Mouse (Mus musculus) v-Abl transformed pro-B cells (cell line): ENCODE measurements around the gene Gm10337.

Source experiments
- in situ Hi-C, 2 experiments: fragments of 400-800 bp; cut with MboI; formaldehyde crosslinking; loops; one replicate each; pipeline ENCODE4 v1.15.1; 2025; ENCODE audit not compliant: unreplicated experiment in 2 of 2

The Gm10337 gene

DNA sequence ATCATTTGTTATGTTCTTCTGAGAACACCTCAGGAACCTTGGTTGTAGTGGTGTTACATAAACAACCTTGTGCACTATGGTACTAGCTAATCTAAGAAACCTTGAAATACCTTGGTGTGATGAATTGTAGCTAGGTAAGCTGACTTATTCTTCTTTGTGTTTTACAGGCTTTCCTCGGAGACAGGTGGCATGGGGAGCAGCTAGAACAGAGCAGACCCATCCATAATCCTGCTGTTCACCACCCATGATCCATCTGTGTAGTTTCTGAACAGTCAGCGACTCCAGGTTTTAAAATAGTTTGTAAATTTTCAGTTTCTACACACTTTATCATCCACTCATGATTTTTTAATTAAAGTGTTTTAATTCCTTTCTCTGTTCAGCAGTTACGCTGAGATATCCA lies 5.2 kb upstream of the Gm10337 start:
- in situ Hi-C loops = no loop called here

- in situ Hi-C loops = no loop called here
These were observed 4.2 kb upstream of the Gm10337 start for GRCm38 (mm10) chr15:102499370-102499769.

DNA sequence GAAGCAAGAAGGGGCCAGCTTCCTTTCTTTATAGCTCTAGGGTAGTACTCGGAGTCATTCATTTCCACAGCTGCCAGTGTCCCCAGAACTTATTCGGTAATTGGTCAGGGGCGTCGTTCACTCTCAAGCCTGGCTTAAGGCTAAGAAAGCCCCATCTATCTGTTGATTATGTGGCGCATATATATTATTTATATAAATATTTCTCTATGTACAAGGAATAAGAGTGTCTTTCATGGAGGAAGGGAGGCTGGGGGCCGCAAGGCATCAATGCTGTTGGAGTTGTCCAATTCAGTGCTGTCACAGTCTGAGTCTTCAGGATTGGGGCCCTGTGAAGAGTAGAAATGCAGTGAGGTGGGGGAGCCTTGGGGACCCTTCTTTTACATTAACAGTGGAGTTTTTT lies 3.7 kb upstream of the Gm10337 start:
- in situ Hi-C loops = no loop called here

GRCm38 (mm10) chr15:102500479-102500878 lies 3.0 kb upstream of the Gm10337 start:
- in situ Hi-C loops = no loop called here

- in situ Hi-C loops = no loop called here
These were observed 2.3 kb upstream of the Gm10337 start for GRCm38 (mm10) chr15:102501084-102501814.

- in situ Hi-C loops = no loop called here
These were observed 1.2 kb upstream of the Gm10337 start for GRCm38 (mm10) chr15:102502254-102502840.

- in situ Hi-C loops = no loop called here
These were observed 631 bp downstream of the Gm10337 start for GRCm38 (mm10) chr15:102503924-102504782.

GRCm38 (mm10) chr15:102505073-102505769 lies 1.7 kb downstream of the Gm10337 start:
- in situ Hi-C loops = no loop called here

- in situ Hi-C loops = no loop called here
These were observed 2.4 kb downstream of the Gm10337 start for GRCm38 (mm10) chr15:102505770-102506463.

- in situ Hi-C loops = no loop called here
These were observed 2.9 kb downstream of the Gm10337 start for GRCm38 (mm10) chr15:102506464-102506830.

DNA sequence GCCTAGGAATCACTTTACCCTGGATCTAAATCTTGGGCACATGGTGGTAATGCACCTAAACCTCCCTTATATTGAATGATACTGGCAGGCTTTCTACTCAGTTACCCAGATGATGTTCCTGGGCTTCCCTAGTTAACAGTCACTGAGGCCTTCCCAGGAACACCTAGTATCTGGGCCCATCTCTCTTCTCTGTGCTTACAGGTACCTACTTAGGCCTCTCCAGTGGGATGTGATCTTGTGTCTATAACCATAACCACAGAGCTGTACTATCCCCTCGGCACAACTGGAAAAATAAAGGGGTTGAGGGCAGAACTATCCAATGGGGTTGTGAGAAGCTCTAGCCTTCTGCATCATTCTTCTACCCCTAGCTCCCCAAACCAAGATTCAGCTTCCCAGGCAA lies 3.3 kb downstream of the Gm10337 start:
- in situ Hi-C loops = no loop called here

- in situ Hi-C loops = no loop called here
These were observed 4.0 kb downstream of the Gm10337 start for GRCm38 (mm10) chr15:102507561-102507960.

DNA sequence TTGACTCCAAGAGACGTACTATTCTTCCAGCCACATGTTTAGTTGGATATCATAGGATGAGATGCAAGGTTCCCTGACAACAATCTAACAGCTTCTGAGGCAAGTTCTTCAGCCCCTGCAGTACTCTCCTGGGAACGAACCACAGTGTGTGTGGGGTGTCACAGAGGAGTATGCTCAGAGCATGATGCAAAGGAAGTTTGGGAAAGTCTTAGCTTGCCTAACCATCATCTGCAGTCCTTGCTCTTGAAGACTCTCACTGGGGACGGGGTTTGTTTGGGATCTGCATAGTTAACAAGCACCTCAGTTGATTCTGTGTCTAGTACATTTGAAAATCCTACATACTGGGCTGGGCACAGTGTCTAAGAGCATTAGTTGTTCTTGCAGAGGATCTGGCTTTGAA lies 4.8 kb downstream of the Gm10337 start:
- in situ Hi-C loops = no loop called here

DNA sequence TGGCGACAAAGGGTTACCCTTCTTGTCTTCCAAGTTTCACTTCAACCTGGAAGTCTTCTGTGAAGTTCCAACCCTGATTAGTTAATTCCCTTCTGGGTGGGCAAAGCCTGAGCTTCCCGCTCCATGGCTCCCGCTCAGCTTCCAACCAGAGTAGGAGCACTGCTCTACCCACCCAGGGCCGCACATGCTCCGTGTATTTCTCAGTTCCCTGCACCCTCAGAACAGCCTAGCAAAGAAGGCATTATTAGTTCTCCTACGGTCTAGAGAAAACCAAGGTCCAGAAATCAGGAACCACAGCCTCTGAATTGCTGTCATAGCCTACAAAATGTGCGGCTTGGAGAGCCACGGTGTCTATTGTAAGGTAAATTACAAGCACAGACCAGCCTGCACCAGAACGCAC lies 6.6 kb downstream of the Gm10337 start:
- in situ Hi-C loops = loop anchor here in 1 of 2 experiments (10.0 kb wide), 1 partner anchor 45 kb away; no protein-coding TSS in a partner anchor

GRCm38 (mm10) chr15:102510590-102511284 lies 7.2 kb downstream of the Gm10337 start:
- in situ Hi-C loops = loop anchor here in 1 of 2 experiments (10.0 kb wide), 1 partner anchor 46 kb away; no protein-coding TSS in a partner anchor

DNA sequence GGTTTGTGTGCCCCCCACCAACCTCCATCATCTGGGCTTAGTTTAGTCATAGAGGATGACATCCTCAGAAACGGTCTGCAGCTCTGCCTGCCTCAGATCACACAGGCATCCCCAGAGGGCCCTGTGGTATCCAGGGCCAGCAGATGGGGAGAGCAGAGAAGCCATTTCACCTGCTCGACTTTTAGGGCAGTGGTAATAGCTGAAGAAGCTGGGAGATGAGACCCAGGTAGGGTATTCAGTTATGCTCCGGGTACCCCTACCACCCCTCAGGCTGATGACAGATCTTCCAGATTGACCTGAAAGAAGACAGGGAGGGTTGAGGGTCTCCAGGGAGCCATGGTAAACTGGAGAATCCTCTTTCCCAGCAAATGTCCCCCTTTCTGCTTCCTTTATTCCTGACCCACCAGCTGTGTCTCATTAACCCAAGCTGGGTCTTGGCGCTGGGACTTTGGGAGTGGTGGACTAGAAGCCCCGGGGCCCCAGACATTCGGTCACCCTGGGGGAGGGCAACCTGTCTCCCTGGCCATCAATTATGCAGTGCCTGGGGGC lies 7.8 kb downstream of the Gm10337 start:
- in situ Hi-C loops = loop anchor here in 1 of 2 experiments (10.0 kb wide), 1 partner anchor 47 kb away; no protein-coding TSS in a partner anchor

DNA sequence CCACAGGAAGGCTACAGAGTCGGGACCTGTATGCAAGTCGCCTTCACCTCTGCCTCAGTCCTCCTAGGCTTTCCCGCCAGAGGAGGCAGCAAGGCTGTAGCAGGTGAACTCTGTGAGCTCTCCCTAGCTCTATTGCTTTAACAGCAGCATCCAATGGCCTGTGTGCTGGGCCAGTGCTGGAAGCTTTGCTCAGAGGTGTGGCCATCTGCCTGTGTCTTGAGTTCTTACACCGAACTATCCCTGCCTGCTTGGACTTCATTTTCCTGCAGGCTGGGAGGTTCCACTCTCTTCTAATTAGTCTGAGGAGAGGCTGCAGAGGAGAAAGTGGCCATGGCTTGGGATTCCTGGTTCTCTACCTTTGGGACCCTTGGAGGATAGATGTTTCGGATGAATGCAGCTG lies 8.5 kb downstream of the Gm10337 start:
- in situ Hi-C loops = loop anchor here in 1 of 2 experiments (10.0 kb wide), 1 partner anchor 47 kb away; no protein-coding TSS in a partner anchor

DNA sequence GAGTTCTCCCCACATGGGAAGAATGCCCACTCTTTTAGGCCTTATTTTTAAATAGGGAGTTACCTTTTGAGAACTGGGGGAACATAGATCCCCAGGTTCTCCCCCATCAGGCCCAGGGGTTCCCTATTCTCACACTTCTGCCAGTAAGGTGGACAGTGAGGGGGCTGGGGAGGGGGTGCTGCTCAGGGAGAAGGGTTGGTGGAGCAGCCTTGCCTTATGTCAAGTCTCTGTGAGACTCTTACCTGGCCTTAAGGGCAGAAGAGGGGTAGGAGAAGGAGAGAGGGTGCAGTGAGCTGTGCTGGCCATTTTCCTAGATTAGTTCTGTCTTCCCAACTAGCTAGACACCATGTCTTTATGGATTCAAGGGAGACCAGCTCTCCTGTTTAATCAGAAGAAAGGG lies 8.9 kb downstream of the Gm10337 start:
- in situ Hi-C loops = loop anchor here in 1 of 2 experiments (10.0 kb wide), 1 partner anchor 48 kb away; no protein-coding TSS in a partner anchor

DNA sequence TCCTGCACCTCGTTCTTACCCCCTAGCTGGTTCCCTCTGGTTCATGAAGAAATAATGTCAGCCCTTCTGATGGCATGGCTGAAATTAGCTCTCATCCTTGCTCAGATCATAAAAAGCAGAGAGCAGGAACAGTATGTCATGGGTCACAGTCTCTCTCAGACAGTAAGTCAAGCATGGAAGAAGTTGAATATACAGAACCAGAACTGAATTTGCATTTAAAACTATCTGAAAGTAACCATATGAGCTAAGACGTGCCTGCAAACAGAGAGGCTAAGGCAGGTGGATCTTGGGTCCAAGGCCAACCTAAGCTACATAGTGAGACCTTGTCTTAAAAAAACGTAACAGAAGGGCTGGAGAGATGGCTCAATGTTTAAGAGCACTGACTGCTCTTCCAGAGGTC lies 9.5 kb downstream of the Gm10337 start:
- in situ Hi-C loops = loop anchor here in 1 of 2 experiments (10.0 kb wide), 1 partner anchor 48 kb away; no protein-coding TSS in a partner anchor
